ENCODE assay signal across 10 mouse cellular contexts in the genomic region with DNA sequence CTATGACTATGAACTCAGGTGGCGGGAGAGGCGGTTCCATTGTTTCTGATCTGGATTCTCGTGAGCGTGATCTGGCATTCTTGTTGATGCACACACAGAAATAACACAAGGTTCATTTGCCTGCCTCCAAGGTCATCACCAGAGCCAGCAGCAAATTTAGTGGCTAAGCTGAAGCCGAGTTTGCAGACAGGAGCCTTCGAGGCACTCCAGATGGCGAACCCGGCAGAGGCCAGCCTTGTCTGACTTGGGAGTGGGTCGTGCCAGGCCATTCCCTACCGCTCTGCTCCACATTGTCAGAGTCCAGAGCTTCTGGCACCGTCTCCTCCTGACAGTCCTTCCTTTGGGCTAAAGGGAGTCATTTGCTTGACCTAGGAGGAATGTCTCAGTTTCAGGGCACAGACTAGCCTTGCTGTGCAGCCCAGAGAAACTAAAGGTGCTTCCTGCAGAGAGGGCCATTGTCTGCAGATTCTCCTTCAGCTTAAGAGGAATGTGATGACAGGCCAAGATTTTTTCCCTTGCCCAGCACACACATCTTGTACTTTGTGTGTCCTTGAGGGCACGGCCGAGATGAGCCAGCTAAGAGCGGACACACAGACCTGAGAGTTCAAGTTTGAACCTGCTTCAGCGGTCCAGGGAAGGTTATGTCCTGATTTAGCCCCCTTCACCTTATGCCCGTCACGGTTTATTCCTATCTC. TPM values are rescaled to one million over a fixed set of nuclear protein-coding genes. Genes with fewer than 3 reads are reported as not detected.
DNase-seq lines count a peak whose midpoint lies in the region; ATAC-seq and TF ChIP-seq lines count a peak whose summit lies in the region.
"Had no signal": no experiment of that assay in that cellular context is flagged by ENCODE, and none has a peak within 500 bp of the region (broad histone marks: within the 10 kb centered on the region; RNA-seq: fewer than 3 reads in every experiment).

No protein-coding gene starts in this region.

- H3K4me2 ChIP-seq in kidney, embryonic 15.5 days, result no peak overlapping the region
- H3K4me2 ChIP-seq: embryonic facial prominence, embryonic 12.5 days had no signal

- ATAC-seq in kidney, embryonic 15.5 days (replicated peaks; ENCODE audit: low FRiP score), result 0 out of 2 replicates have a peak, but pooled peaks have one; percentile 25

- H3K27me3 ChIP-seq in kidney, embryonic 15.5 days, result no peaks in the 10 kb centered on the region
- peaks cover 4% of the 10 kb centered on the region for H3K27me3 ChIP-seq in embryonic facial prominence, embryonic 10.5 days (replicated peaks; ENCODE audit: low read depth, poor library complexity, severe bottlenecking)
- H3K27me3 ChIP-seq: embryonic facial prominence, embryonic 12.5 days had no signal

- no peak for TF ChIP-seq CTCF in gastrocnemius, adult 2 months (IDR thresholded peaks at IDR 0.05)

- H3K4me3 ChIP-seq in gastrocnemius, adult 2 months, result peak overlapping the region; percentile 21; the same call in 1 of the 2 replicates
- H3K4me3 ChIP-seq in kidney, embryonic 15.5 days (replicated peaks), result no peak overlapping the region
- H3K4me3 ChIP-seq in embryonic facial prominence, embryonic 10.5 days, result no peak overlapping the region
- H3K4me3 ChIP-seq: embryonic facial prominence, embryonic 12.5 days had no signal

- no peaks in the 10 kb centered on the region for H3K36me3 ChIP-seq in kidney, embryonic 15.5 days
- no peaks in the 10 kb centered on the region for H3K36me3 ChIP-seq in embryonic facial prominence, embryonic 10.5 days (replicated peaks)
- H3K36me3 ChIP-seq: embryonic facial prominence, embryonic 12.5 days had no signal

- no peak for DNase-seq in gastrocnemius, adult 2 months
- DNase-seq in gastrocnemius, postnatal 4 days (ENCODE audit: low spot score in 2 of 2), result no peak
- peak; percentile 61 for DNase-seq in ES-CJ7 (ENCODE audit: low read depth, low spot score)
- DNase-seq in cerebellum, postnatal 10 days, result peak; percentile 89 to 94
- no peak for DNase-seq in spleen, adult 18-20 months
- DNase-seq in layer of hippocampus, adult 18-20 months (ENCODE audit: low spot score in 2 of 2), result no peak
- DNase-seq in embryonic facial prominence, embryonic 10.5 days (ENCODE audit: low spot score), result no peak
- DNase-seq: right cerebral cortex, postnatal 14 days had no signal

- H3K4me1 ChIP-seq in kidney, embryonic 15.5 days, result peaks cover 8% of the 10 kb centered on the region
- H3K4me1 ChIP-seq in embryonic facial prominence, embryonic 10.5 days, result peaks cover 16% of the 10 kb centered on the region
- H3K4me1 ChIP-seq: embryonic facial prominence, embryonic 12.5 days had no signal

- no peak overlapping the region for H3K9ac ChIP-seq in kidney, embryonic 15.5 days
- H3K9ac ChIP-seq: embryonic facial prominence, embryonic 12.5 days had no signal

- intact Hi-C loops in gastrocnemius, adult 2 months (cut with DNase I), result no loop called here

- WGBS in kidney, embryonic 15.5 days, result 63% methylated on average over 17 of the region's 17 CpGs
- 57% methylated on average over 17 of the region's 17 CpGs for WGBS in embryonic facial prominence, embryonic 10.5 days

- peak overlapping the region; percentile 53; the same call in 1 of the 2 replicates for H3K27ac ChIP-seq in gastrocnemius, adult 2 months
- H3K27ac ChIP-seq in kidney, embryonic 15.5 days, result no peak overlapping the region
- H3K27ac ChIP-seq in embryonic facial prominence, embryonic 10.5 days (replicated peaks), result no peak overlapping the region
- H3K27ac ChIP-seq: embryonic facial prominence, embryonic 12.5 days had no signal

- H3K9me3 ChIP-seq in kidney, embryonic 15.5 days (replicated peaks), result no peaks in the 10 kb centered on the region
- no peaks in the 10 kb centered on the region for H3K9me3 ChIP-seq in embryonic facial prominence, embryonic 10.5 days
- H3K9me3 ChIP-seq: embryonic facial prominence, embryonic 12.5 days had no signal

RNA-seq across cellular contexts. Expression of a gene that starts 20.2 kb away (rescaled TPM):
- total RNA-seq in gastrocnemius, adult 2 months (2021), result 10 to 100 TPM; 16.9 to 19.2 TPM
- total RNA-seq in gastrocnemius, postnatal 4 days (2021), result 10 to 100 TPM; 28.0 to 29.7 TPM
- 8.7 and 8.8 TPM in 2 replicates for polyA plus RNA-seq in kidney, embryonic 15.5 days (2015; fragmentation: Nextera tagmentation; extraction: Ambion mirVana)
- 1 to 10 TPM; 7.7 to 8.4 TPM for total RNA-seq in layer of hippocampus, adult 18-20 months (2021)
- 0.77 and 0.93 TPM in 2 replicates for polyA plus RNA-seq in embryonic facial prominence, embryonic 10.5 days (2016; fragmentation: Nextera tagmentation; extraction: Ambion mirVana)

RNA-seq across cellular contexts. Expression of a gene that starts 59.5 kb away (rescaled TPM):
- total RNA-seq in gastrocnemius, adult 2 months (2021), result 10 to 100 TPM in 1 of 2 experiments, 1 to 10 TPM in 1; 9.5 to 10.0 TPM
- total RNA-seq in gastrocnemius, postnatal 4 days (2021), result 10 to 100 TPM; 27.0 to 34.9 TPM
- polyA plus RNA-seq in kidney, embryonic 15.5 days (2015; fragmentation: Nextera tagmentation; extraction: Ambion mirVana), result 88.9 and 90.3 TPM in 2 replicates
- 10 to 100 TPM; 57.1 to 75.3 TPM for total RNA-seq in layer of hippocampus, adult 18-20 months (2021)
- polyA plus RNA-seq in embryonic facial prominence, embryonic 10.5 days (2016; fragmentation: Nextera tagmentation; extraction: Ambion mirVana), result 66.1 and 68.9 TPM in 2 replicates

Comparison
In these comparisons a context has a peak if more than half of its experiments do, and no peak if none do; other contexts are left out.
1. DNase-seq: peak in ES-CJ7 (single experiment) and cerebellum, postnatal 10 days (2 of 2); none in gastrocnemius, adult 2 months (single experiment), gastrocnemius, postnatal 4 days (0 of 2), spleen, adult 18-20 months (0 of 2), layer of hippocampus, adult 18-20 months (0 of 2) and embryonic facial prominence, embryonic 10.5 days (single experiment).